In genomic region chr11:116949832-116950231, GRCm38 (mm10) we compare ENCODE assay signal across 13 mouse cellular contexts. TPM values are rescaled to one million over a fixed set of nuclear protein-coding genes. Genes with fewer than 3 reads are reported as not detected.
DNase-seq lines count a peak whose midpoint lies in the region; ATAC-seq and TF ChIP-seq lines count a peak whose summit lies in the region.
"Had no signal": no experiment of that assay in that cellular context is flagged by ENCODE, and none has a peak within 500 bp of the region (broad histone marks: within the 10 kb centered on the region; RNA-seq: fewer than 3 reads in every experiment).

No protein-coding gene starts in this region.

- ATAC-seq in heart, embryonic 12.5 days (ENCODE audit: insufficient number of reproducible peaks, low FRiP score), result no peak
- no peak for ATAC-seq in hindbrain, embryonic 16.5 days

- H3K4me2 ChIP-seq in heart, embryonic 12.5 days, result no peak overlapping the region
- no peak overlapping the region for H3K4me2 ChIP-seq in hindbrain, embryonic 16.5 days (ENCODE audit: low read length)
- H3K4me2 ChIP-seq: hindbrain, embryonic 15.5 days had no signal

- no peak overlapping the region for H3K9ac ChIP-seq in heart, embryonic 12.5 days
- peak overlapping the region; percentile 44 for H3K9ac ChIP-seq in MEL (ENCODE audit: control insufficient read depth, low read depth, low read length, poor library complexity, severe bottlenecking)
- H3K9ac ChIP-seq in hindbrain, embryonic 16.5 days (ENCODE audit: low read depth, low read length), result no peak overlapping the region
- H3K9ac ChIP-seq: hindbrain, embryonic 15.5 days; liver, embryonic 14.5 days had no signal

- no peaks in the 10 kb centered on the region for H3K36me3 ChIP-seq in heart, embryonic 12.5 days
- H3K36me3 ChIP-seq in MEL (ENCODE audit: control insufficient read depth in 1 of 2, insufficient read depth in 2 of 2, low read length in 2 of 2), result peaks cover 0 to 3% of the 10 kb centered on the region in 2 experiments; a peak in 1 of 4 replicates
- H3K36me3 ChIP-seq in splenic B cell, adult 2 months (ENCODE audit: control insufficient read depth, insufficient read depth, low read length, poor library complexity, severe bottlenecking), result no peaks in the 10 kb centered on the region
- H3K36me3 ChIP-seq in hindbrain, embryonic 16.5 days (ENCODE audit: control insufficient read depth, insufficient read depth, low read length), result peaks cover 24% of the 10 kb centered on the region

- no peak for TF ChIP-seq CTCF in MEL (IDR thresholded peaks at IDR 0.05 in 2 of 3, conservative IDR thresholded peaks at IDR 0.05 in 1 of 3; ENCODE audit: control insufficient read depth in 1 of 3, insufficient read depth in 1 of 3, low read depth in 2 of 3, low read length in 3 of 3, poor library complexity in 1 of 3, severe bottlenecking in 1 of 3)

- intact Hi-C loops in heart, postnatal 25 days (cut with DNase I), result no loop called here

- peak in 1 of 2 experiments; percentile 25; a peak in 1 of 4 replicates for TF ChIP-seq POLR2A in MEL (IDR thresholded peaks at IDR 0.05; ENCODE audit: control insufficient read depth in 1 of 2, insufficient read depth in 1 of 2, low read depth in 1 of 2, low read length in 2 of 2, poor library complexity in 1 of 2)

- 53% methylated on average over 9 of the region's 9 CpGs for WGBS in heart, embryonic 12.5 days
- WGBS in hindbrain, embryonic 16.5 days, result 86% methylated on average over 9 of the region's 9 CpGs

- no peak overlapping the region for H3K4me3 ChIP-seq in heart, embryonic 12.5 days
- peak overlapping the region; percentile 57 to 58 for H3K4me3 ChIP-seq in MEL (ENCODE audit: control insufficient read depth in 1 of 2, insufficient read depth in 1 of 2, low read depth in 2 of 2, low read length in 2 of 2)
- H3K4me3 ChIP-seq in hindbrain, embryonic 16.5 days (ENCODE audit: low read length), result no peak overlapping the region
- H3K4me3 ChIP-seq: hindbrain, embryonic 15.5 days had no signal

- 0 out of 2 replicates have a peak overlapping the region, but pooled peaks have one; percentile 13 for H3K27ac ChIP-seq in heart, embryonic 12.5 days (ENCODE audit: poor library complexity, severe bottlenecking)
- H3K27ac ChIP-seq in MEL (ENCODE audit: control insufficient read depth, low read depth, low read length), result no peak overlapping the region
- H3K27ac ChIP-seq in hindbrain, embryonic 16.5 days (ENCODE audit: low read depth, low read length), result no peak overlapping the region
- H3K27ac ChIP-seq: hindbrain, embryonic 15.5 days; kidney, postnatal 0 days; liver, embryonic 14.5 days had no signal

- no peak for TF ChIP-seq EP300 in MEL (IDR thresholded peaks at IDR 0.05; ENCODE audit: low read depth in 1 of 2, low read length in 2 of 2)

- peaks cover 23% of the 10 kb centered on the region for H3K4me1 ChIP-seq in heart, embryonic 12.5 days (replicated peaks)
- peaks cover 0 to 8% of the 10 kb centered on the region in 2 experiments; a peak in 1 of 4 replicates for H3K4me1 ChIP-seq in MEL (ENCODE audit: control insufficient read depth in 1 of 2, insufficient read depth in 2 of 2, low read length in 2 of 2)
- H3K4me1 ChIP-seq in hindbrain, embryonic 16.5 days (ENCODE audit: control insufficient read depth, insufficient read depth, low read depth, low read length), result peaks cover 2% of the 10 kb centered on the region

- no peak for TF ChIP-seq RAD21 in MEL (IDR thresholded peaks at IDR 0.05; ENCODE audit: low read depth, low read length)

- H3K9me3 ChIP-seq in heart, embryonic 12.5 days (replicated peaks), result no peaks in the 10 kb centered on the region
- H3K9me3 ChIP-seq in MEL (replicated peaks; ENCODE audit: insufficient read depth, low read length), result no peaks in the 10 kb centered on the region
- no peaks in the 10 kb centered on the region for H3K9me3 ChIP-seq in hindbrain, embryonic 16.5 days (ENCODE audit: control insufficient read depth, low read length)
- H3K9me3 ChIP-seq: hindbrain, embryonic 15.5 days had no signal

- no peak for DNase-seq in heart, postnatal 25 days (ENCODE audit: low spot score)
- DNase-seq in MEL (ENCODE audit: low read depth, low spot score), result peak; percentile 73
- peak; percentile 18 for DNase-seq in c-Kit-positive CD71-negative TER-119-negative erythroid progenitor cells, embryonic 14.5 days (ENCODE audit: low read depth)
- peak; percentile 14 for DNase-seq in splenic B cell, adult 2 months (ENCODE audit: low read depth, low spot score)
- DNase-seq in gastrocnemius, postnatal 10 days, result no peak
- DNase-seq in right cerebral cortex, adult 2 months (ENCODE audit: low spot score in 2 of 2), result no peak
- DNase-seq: lung, postnatal 4 days had no signal

- no peaks in the 10 kb centered on the region for H3K79me2 ChIP-seq in MEL (ENCODE audit: control insufficient read depth, insufficient read depth, low read length, poor library complexity)

- no peaks in the 10 kb centered on the region for H3K27me3 ChIP-seq in heart, embryonic 12.5 days (replicated peaks)
- H3K27me3 ChIP-seq in MEL (ENCODE audit: control insufficient read depth in 1 of 2, insufficient read depth in 2 of 2, low read length in 2 of 2), result peaks cover 0 to 7% of the 10 kb centered on the region in 2 experiments; a peak in 2 of 4 replicates
- no peaks in the 10 kb centered on the region for H3K27me3 ChIP-seq in splenic B cell, adult 2 months (ENCODE audit: control insufficient read depth, insufficient read depth, low read length, poor library complexity, severe bottlenecking)
- no peaks in the 10 kb centered on the region for H3K27me3 ChIP-seq in hindbrain, embryonic 16.5 days (replicated peaks; ENCODE audit: control insufficient read depth, insufficient read depth, low read length)
- H3K27me3 ChIP-seq: hindbrain, embryonic 15.5 days had no signal

TF ChIP-seq in MEL, 35 proteins besides CTCF, POLR2A, EP300 and RAD21:
- TF ChIP-seq MAZ (IDR thresholded peaks at IDR 0.05; ENCODE audit: low read depth, low read length) (peak; percentile 66), HCFC1 (IDR thresholded peaks at IDR 0.05; ENCODE audit: low read depth, low read length) (0 out of 2 replicates have a peak, but pooled peaks have one; percentile 20), UBTF (IDR thresholded peaks at IDR 0.05; ENCODE audit: borderline replicate concordance, insufficient read depth, low read depth, low read length) (no peak), JUND (IDR thresholded peaks at IDR 0.05; ENCODE audit: low read depth, low read length) (no peak)
TF ChIP-seq in MEL: peak in this region for 2.

RNA-seq across cellular contexts. Expression of gene Mgat5b, which starts 31.2 kb away (rescaled TPM):
- 0.75 and 0.85 TPM in 2 replicates for polyA plus RNA-seq in heart, embryonic 12.5 days (2016; fragmentation: Nextera tagmentation; extraction: Ambion mirVana)
- under 1 TPM; 0.21 to 0.34 TPM for total RNA-seq in heart, postnatal 25 days (2021)
- total RNA-seq in MEL (2012; rRNA removed), result not detected in 2 replicates
- polyA plus RNA-seq in MEL (2012; ENCODE audit: insufficient read depth in 1 of 2, insufficient read length in 2 of 2, low read depth in 1 of 2, low replicate concordance in 2 of 2, missing spikeins in 1 of 2), result not detected
- total RNA-seq in gastrocnemius, postnatal 10 days (2021), result 1 to 10 TPM in 1 of 2 experiments, under 1 TPM in 1; 0.54 to 1.1 TPM
- polyA plus RNA-seq in hindbrain, embryonic 16.5 days (2015; fragmentation: Nextera tagmentation; extraction: Ambion mirVana), result 19.4 and 27.5 TPM in 2 replicates
- polyA plus RNA-seq: liver, embryonic 14.5 days; spleen, adult 2 months had no signal

Comparison
In these comparisons a context has a peak if more than half of its experiments do, and no peak if none do; other contexts are left out.
1. H3K4me3 ChIP-seq: peak in MEL (2 of 2); none in heart, embryonic 12.5 days (single experiment) and hindbrain, embryonic 16.5 days (single experiment).
2. DNase-seq: peak in MEL (single experiment), c-Kit-positive CD71-negative TER-119-negative erythroid progenitor cells, embryonic 14.5 days (single experiment) and splenic B cell, adult 2 months (single experiment); none in heart, postnatal 25 days (single experiment), gastrocnemius, postnatal 10 days (single experiment) and right cerebral cortex, adult 2 months (0 of 2).